Mouse (Mus musculus) liver, embryonic 16.5 days (tissue): ENCODE data around the gene Tanc1. TPM values are rescaled to one million over a fixed set of nuclear protein-coding genes. Genes with fewer than 3 reads are reported as not detected.

Experiments used
- ATAC-seq: fragments of 200-750 bp; cut with Nextera tagmentation; 2 replicates; pipeline ENCODE4 v1.8.0; 2017; ENCODE audit warnings: low read depth, mild to moderate bottlenecking, moderate number of reproducible peaks, moderate library complexity
- H3K27ac ChIP-seq: fragments of 300-500 bp; sonication (generic); 2 replicates; pipeline ENCODE4 v1.5.1; 2014; ENCODE audit warnings: mild to moderate bottlenecking, low read length
- H3K27me3 ChIP-seq: fragments of 300-500 bp; sonication (generic); 2 replicates; pipeline ENCODE4 v1.6.1; 2014; ENCODE audit warnings: low read depth, low read length, mixed read lengths; ENCODE audit not compliant: control insufficient read depth, insufficient read depth
- H3K36me3 ChIP-seq: fragments of 300-500 bp; sonication (generic); 2 replicates; pipeline ENCODE4 v1.6.1; 2014; ENCODE audit warnings: mild to moderate bottlenecking; ENCODE audit not compliant: control insufficient read depth, insufficient read depth
- H3K4me1 ChIP-seq: fragments of 300-500 bp; sonication (generic); 2 replicates; pipeline ENCODE4 v1.6.1; 2014; ENCODE audit warnings: low read depth, low read length, mixed read lengths; ENCODE audit not compliant: control insufficient read depth
- H3K4me2 ChIP-seq: fragments of 300-500 bp; sonication (generic); 2 replicates; pipeline ENCODE4 v1.6.1; 2014; ENCODE audit warnings: low read depth, low read length, mixed read lengths
- H3K4me3 ChIP-seq: fragments of 300-500 bp; sonication (generic); 2 replicates; pipeline ENCODE4 v1.5.1; 2014; ENCODE audit warnings: low read depth, mild to moderate bottlenecking, low read length
- H3K9ac ChIP-seq: fragments of 300-500 bp; sonication (generic); 2 replicates; pipeline ENCODE4 v1.6.1; 2014; ENCODE audit warnings: low read depth, low read length
- H3K9me3 ChIP-seq: fragments of 300-500 bp; sonication (generic); replicated peaks from 2 replicates; pipeline ENCODE4 v1.6.1; 2016; ENCODE audit warnings: low read length; ENCODE audit not compliant: control insufficient read depth
- WGBS: fragments of 180-500 bp; shearing (Covaris S2); extraction: QIAGEN DNeasy Blood & Tissue Kit; methylation state at CpG from one replicate; pipeline ENCODE4 v1.1.7; 2014; ENCODE audit not compliant: insufficient replicate concordance; 5-methylcytosine and 5-hydroxymethylcytosine counted together
- polyA plus RNA-seq: library from polyadenylated mRNA; unstranded; fragments of >200 nt; fragmentation: Nextera tagmentation; extraction: Ambion mirVana; gene quantifications from 2 replicates; pipeline ENCODE4 v1.2.1, GENCODE M21; 2015

The Tanc1 gene
- polyA plus RNA-seq, 1 experiment from 2014 or later = 3.9 TPM

- Histone ChIP-seq H3K36me3 (no peaks in the 10 kb centered on the region), H3K27ac (no peak overlapping the region), H3K4me1 (no peaks in the 10 kb centered on the region), H3K4me2 (no peak overlapping the region), H3K4me3 (no peak overlapping the region), H3K27me3 (no peaks in the 10 kb centered on the region), H3K9ac (no peak overlapping the region), H3K9me3 (no peaks in the 10 kb centered on the region)
- WGBS = 72% methylated on average over 18 of the region's 18 CpGs
- no peak for ATAC-seq
Measured at GRCm38 (mm10) chr2:59637040-59637785, 25.4 kb downstream of the Tanc1 start.

- 15% methylated on average over 8 of the region's 8 CpGs for WGBS
- no peaks in the 10 kb centered on the region for H3K9me3 ChIP-seq
- H3K4me1 ChIP-seq = peaks cover 3% of the 10 kb centered on the region; the same call in 1 of the 2 replicates
- no peak for ATAC-seq
- H3K4me2 ChIP-seq = no peak overlapping the region
- H3K36me3 ChIP-seq = no peaks in the 10 kb centered on the region
- no peak overlapping the region for H3K4me3 ChIP-seq
- H3K27ac ChIP-seq = no peak overlapping the region
- no peak overlapping the region for H3K9ac ChIP-seq
- H3K27me3 ChIP-seq = no peaks in the 10 kb centered on the region
Measured at GRCm38 (mm10) chr2:59642722-59643121, 30.9 kb downstream of the Tanc1 start.

GRCm38 (mm10) chr2:59644816-59645215, 33.0 kb downstream of the Tanc1 start:
- WGBS = 21% methylated on average over 5 of the region's 5 CpGs
- Histone ChIP-seq H3K27ac (no peak overlapping the region), H3K4me3 (no peak overlapping the region), H3K36me3 (no peaks in the 10 kb centered on the region), H3K9me3 (no peaks in the 10 kb centered on the region), H3K4me1 (peaks cover 3% of the 10 kb centered on the region; the same call in 1 of the 2 replicates), H3K4me2 (no peak overlapping the region), H3K9ac (no peak overlapping the region), H3K27me3 (no peaks in the 10 kb centered on the region)
- ATAC-seq = no peak

DNA sequence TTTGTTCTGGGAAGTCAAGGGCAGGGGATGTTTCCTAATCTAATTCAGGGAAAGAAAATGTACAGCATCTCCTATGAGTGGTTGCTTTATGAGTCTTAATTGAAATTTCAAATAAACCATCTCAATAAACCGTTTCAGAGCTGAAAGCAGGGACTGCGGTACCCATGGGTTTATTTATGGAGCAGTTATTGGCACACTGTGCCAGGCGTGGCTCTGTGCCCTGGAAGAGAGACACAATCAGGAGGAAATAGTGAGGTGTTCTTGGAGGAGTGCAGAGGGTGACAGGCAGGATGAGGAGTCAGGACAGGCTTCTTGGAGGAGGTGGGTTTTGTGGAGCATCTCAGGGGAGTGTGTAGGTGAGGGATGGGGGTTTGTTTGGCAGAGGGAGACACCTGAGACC, 33.7 kb downstream of the Tanc1 start:
- Histone ChIP-seq H3K9ac (no peak overlapping the region), H3K9me3 (no peaks in the 10 kb centered on the region), H3K4me3 (no peak overlapping the region), H3K27ac (no peak overlapping the region), H3K4me2 (no peak overlapping the region), H3K36me3 (no peaks in the 10 kb centered on the region), H3K27me3 (no peaks in the 10 kb centered on the region), H3K4me1 (peaks cover 3% of the 10 kb centered on the region; the same call in 1 of the 2 replicates)
- WGBS = 52% methylated on average over 3 of the region's 3 CpGs
- ATAC-seq = no peak

DNA sequence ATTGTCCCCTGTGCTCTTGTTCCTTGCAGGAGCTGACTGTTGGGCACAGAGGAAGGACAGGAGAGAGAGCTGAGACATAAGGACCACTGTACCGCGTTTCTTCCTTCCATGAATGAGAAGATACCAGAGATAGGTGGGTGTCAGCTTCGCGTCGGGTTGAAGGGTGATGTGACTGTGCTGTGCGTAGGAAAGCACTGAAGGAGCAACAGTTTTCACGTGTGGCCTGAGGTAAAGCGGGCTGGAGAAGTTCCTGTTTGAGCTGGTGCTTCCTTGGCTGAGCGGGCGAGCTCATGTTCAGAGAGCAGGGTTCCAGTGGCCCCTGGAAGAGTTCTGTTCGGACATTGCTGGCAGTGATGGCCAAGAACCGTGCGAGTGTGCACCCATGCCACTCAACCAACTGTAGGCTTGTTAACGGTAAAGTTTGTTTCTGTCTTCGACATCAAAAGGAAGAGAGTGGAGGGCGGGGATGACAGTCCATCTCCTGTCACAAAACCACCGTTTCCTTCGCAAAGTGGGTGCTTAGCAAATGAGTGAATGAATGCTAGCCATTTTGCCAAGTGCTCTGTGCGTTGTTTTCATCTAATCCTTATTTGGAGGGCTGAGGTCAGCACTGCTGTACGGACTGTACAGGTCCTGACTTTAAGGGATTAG, 35.0 kb downstream of the Tanc1 start:
- ATAC-seq = no peak
- no peaks in the 10 kb centered on the region for H3K9me3 ChIP-seq
- no peaks in the 10 kb centered on the region for H3K27me3 ChIP-seq
- no peaks in the 10 kb centered on the region for H3K36me3 ChIP-seq
- H3K4me3 ChIP-seq = no peak overlapping the region
- peaks cover 3% of the 10 kb centered on the region; the same call in 1 of the 2 replicates for H3K4me1 ChIP-seq
- H3K4me2 ChIP-seq = no peak overlapping the region
- WGBS = 32% methylated on average over 20 of the region's 20 CpGs
- no peak overlapping the region for H3K27ac ChIP-seq
- H3K9ac ChIP-seq = no peak overlapping the region

DNA sequence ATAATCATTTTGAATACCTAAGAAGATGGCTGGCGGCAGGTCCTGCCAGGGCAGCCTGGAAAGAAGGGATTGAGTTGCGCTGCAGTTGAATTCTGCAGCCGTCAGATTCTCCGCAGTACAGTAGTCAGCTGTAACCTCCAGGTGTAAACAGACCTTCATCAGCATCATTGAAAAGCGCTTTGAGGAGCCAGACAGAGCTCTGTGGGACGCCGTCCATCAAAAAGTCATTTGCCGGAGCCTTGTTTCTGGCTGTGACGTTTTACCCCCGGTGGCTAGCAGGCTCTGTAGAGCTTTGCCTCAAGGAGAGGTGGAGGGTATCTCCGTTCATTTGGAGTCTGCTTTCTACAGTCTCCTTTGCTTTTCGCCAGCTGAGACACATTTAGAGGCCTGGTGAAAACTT, 36.6 kb downstream of the Tanc1 start:
- ATAC-seq = no peak
- no peaks in the 10 kb centered on the region for H3K27me3 ChIP-seq
- no peak overlapping the region for H3K4me2 ChIP-seq
- peaks cover 3% of the 10 kb centered on the region; the same call in 1 of the 2 replicates for H3K4me1 ChIP-seq
- H3K9me3 ChIP-seq = no peaks in the 10 kb centered on the region
- 48% methylated on average over 12 of the region's 12 CpGs for WGBS
- no peak overlapping the region for H3K9ac ChIP-seq
- no peak overlapping the region for H3K27ac ChIP-seq
- no peaks in the 10 kb centered on the region for H3K36me3 ChIP-seq
- no peak overlapping the region for H3K4me3 ChIP-seq

GRCm38 (mm10) chr2:59651801-59652200, 40.0 kb downstream of the Tanc1 start:
- ATAC-seq = no peak
- Histone ChIP-seq H3K9ac (no peak overlapping the region), H3K9me3 (no peaks in the 10 kb centered on the region), H3K4me1 (no peaks in the 10 kb centered on the region), H3K4me3 (no peak overlapping the region), H3K4me2 (no peak overlapping the region), H3K27ac (no peak overlapping the region), H3K27me3 (no peaks in the 10 kb centered on the region), H3K36me3 (no peaks in the 10 kb centered on the region)
- 75% methylated on average over 8 of the region's 8 CpGs for WGBS

DNA sequence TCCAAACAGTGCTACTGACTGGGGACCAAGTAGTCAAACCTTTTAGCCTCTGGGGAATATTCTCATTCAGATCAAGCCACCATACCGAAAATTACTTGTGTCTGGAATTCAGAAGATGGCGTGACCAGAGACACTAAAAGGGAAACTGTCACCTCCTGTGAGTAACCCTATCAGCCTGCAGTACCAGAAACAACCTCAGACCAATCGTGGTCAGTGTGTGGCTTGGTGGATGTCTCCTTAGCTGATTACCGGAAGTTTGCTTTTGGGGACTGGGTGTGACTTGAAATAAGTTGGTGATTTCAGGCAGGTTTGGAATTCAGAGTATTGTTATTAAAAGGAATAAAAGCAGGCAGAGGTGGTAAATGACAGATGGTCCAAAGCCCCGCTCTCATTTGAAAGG, 40.9 kb downstream of the Tanc1 start:
- Histone ChIP-seq H3K4me2 (no peak overlapping the region), H3K4me3 (no peak overlapping the region), H3K36me3 (no peaks in the 10 kb centered on the region), H3K27ac (peak overlapping the region; percentile 18), H3K9ac (no peak overlapping the region), H3K9me3 (no peaks in the 10 kb centered on the region), H3K27me3 (no peaks in the 10 kb centered on the region), H3K4me1 (no peaks in the 10 kb centered on the region)
- ATAC-seq = no peak
- 33% methylated on average over 5 of the region's 5 CpGs for WGBS
